Mouse (Mus musculus): Measurements from ENCODE around the gene Acsl5.

DNA sequence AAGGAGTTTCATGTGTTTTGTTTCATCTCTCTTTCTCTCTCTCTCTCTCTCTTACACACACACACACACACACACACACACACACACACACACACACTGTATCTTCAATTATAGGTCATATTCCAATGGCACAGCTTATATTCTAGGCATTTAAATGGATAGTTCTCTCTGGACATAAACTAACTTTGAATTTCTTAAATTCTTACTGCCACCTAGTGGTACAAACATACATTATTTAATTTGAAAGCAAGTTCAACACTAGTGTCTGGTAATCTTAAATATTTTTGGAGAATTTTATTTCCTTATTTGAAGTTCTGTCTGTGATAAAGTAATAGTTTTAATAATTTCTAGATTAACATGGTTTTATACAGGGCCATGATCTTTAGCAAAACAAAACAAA, 53.3 kb downstream of the Acsl5 start:
- TF ChIP-seq POLR2A (IDR thresholded peaks at IDR 0.05; ENCODE audit: insufficient read length, low read depth) = no peak
- no peak for TF ChIP-seq MYOD1 (IDR thresholded peaks at IDR 0.05; ENCODE audit: control insufficient read depth in 1 of 3, insufficient read length in 2 of 3, low read depth in 2 of 3)
- TF ChIP-seq E2F4 (IDR thresholded peaks at IDR 0.05; ENCODE audit: insufficient read depth) = no peak

Data from myocyte (in vitro differentiated cells).